Mouse (Mus musculus): ENCODE data around the gene Ifitm2. TPM values are rescaled to one million over a fixed set of nuclear protein-coding genes. Genes with fewer than 3 reads are reported as not detected.
"Not testable (repeated sequence)": the region's sequence is repeated elsewhere in the genome, so short reads cannot be mapped to it uniquely, and the experiment has no call there.

Gene Ifitm2
- total RNA-seq (2022): 10 to 100 TPM; 25.1 to 51.9 (median 30.1) TPM

- DNase-seq (ENCODE audit: low spot score in 2 of 2): peak; percentile 78
These were observed at the start of gene Ifitm2, which contains the start of gene Gm45717 for GRCm38 (mm10) chr7:140955758-140956555. Gene Ifitm2, minus strand, starts transcription at chr7:140955987. Gene Gm45717, minus strand, starts transcription at chr7:140955937.

GRCm38 (mm10) chr7:141003248-141004010 is 47.6 kb upstream of the Ifitm2 start:
- no peak for DNase-seq (ENCODE audit: low spot score in 2 of 2)

- no peak for DNase-seq (ENCODE audit: low spot score in 2 of 2)
These were observed 45.3 kb upstream of the Ifitm2 start for GRCm38 (mm10) chr7:141000881-141001708.

- DNase-seq (ENCODE audit: low spot score in 2 of 2): no peak
These were observed 43.3 kb upstream of the Ifitm2 start for GRCm38 (mm10) chr7:140998853-140999700.

GRCm38 (mm10) chr7:140997817-140998216 is 42.0 kb upstream of the Ifitm2 start:
- DNase-seq (ENCODE audit: low spot score in 2 of 2): no peak

- no peak for DNase-seq (ENCODE audit: low spot score in 2 of 2)
These were observed 35.4 kb upstream of the Ifitm2 start for GRCm38 (mm10) chr7:140991117-140991689.

- no peak for DNase-seq (ENCODE audit: low spot score in 2 of 2)
These were observed 34.8 kb upstream of the Ifitm2 start for GRCm38 (mm10) chr7:140990622-140991021.

- no peak for DNase-seq (ENCODE audit: low spot score in 2 of 2)
These were observed 34.4 kb upstream of the Ifitm2 start for GRCm38 (mm10) chr7:140990185-140990584.

- no peak for DNase-seq (ENCODE audit: low spot score in 2 of 2)
These were observed 33.2 kb upstream of the Ifitm2 start for GRCm38 (mm10) chr7:140989022-140989421.

GRCm38 (mm10) chr7:140987182-140988138 is 31.7 kb upstream of the Ifitm2 start:
- DNase-seq (ENCODE audit: low spot score in 2 of 2): no peak

GRCm38 (mm10) chr7:140982971-140983370 is 27.2 kb upstream of the Ifitm2 start:
- no peak for DNase-seq (ENCODE audit: low spot score in 2 of 2)

GRCm38 (mm10) chr7:140981704-140982103 is 25.9 kb upstream of the Ifitm2 start:
- DNase-seq (ENCODE audit: low spot score in 2 of 2): no peak

GRCm38 (mm10) chr7:140976720-140977119 is 20.9 kb upstream of the Ifitm2 start:
- not testable (repeated sequence) for DNase-seq (ENCODE audit: low spot score in 2 of 2)

- no peak for DNase-seq (ENCODE audit: low spot score in 2 of 2)
These were observed 19.7 kb upstream of the Ifitm2 start for GRCm38 (mm10) chr7:140975465-140975864.

- no peak for DNase-seq (ENCODE audit: low spot score in 2 of 2)
These were observed 19.2 kb upstream of the Ifitm2 start for GRCm38 (mm10) chr7:140974940-140975339.

- DNase-seq (ENCODE audit: low spot score in 2 of 2): no peak
These were observed 17.8 kb upstream of the Ifitm2 start for GRCm38 (mm10) chr7:140973396-140974165.

- DNase-seq (ENCODE audit: low spot score in 2 of 2): no peak
These were observed 15.8 kb upstream of the Ifitm2 start for GRCm38 (mm10) chr7:140971479-140972171.

GRCm38 (mm10) chr7:140970931-140971330 is 15.1 kb upstream of the Ifitm2 start:
- no peak for DNase-seq (ENCODE audit: low spot score in 2 of 2)

Data from gastrocnemius, adult 8-10 months (tissue).